Mouse (Mus musculus): ENCODE results near the gene Dscam.

DNA sequence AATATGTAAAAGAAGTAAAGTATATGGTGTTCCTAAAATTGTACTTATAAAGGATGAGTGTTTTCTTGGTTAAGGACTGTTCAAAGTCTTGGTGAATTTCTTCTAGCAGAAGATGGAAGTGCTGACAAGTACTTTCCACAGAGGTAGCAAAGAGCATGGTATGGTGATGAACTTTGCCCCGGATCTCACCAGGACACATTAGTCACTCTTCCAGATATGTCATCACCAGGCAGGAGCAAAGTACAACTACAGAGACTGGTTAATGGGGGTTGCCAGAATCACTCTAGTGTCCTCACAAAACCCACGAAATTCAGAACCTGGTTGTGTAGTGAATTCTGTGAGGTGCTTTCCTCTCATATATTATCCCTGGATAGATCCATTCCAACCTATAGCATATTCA lies 379.2 kb downstream of the Dscam start:
- no peak for TF ChIP-seq CTCF (IDR thresholded peaks at IDR 0.05; ENCODE audit: borderline replicate concordance, extremely low read depth, insufficient read depth, insufficient read length)
- no peak for TF ChIP-seq POLR2A (IDR thresholded peaks at IDR 0.05; ENCODE audit: borderline replicate concordance, extremely low read depth, insufficient read depth, insufficient read length, poor library complexity, severe bottlenecking)
